Mouse (Mus musculus) hindbrain, embryonic 11.5 days (tissue): ENCODE measurements around the gene Rprd2. TPM values are rescaled to one million over a fixed set of nuclear protein-coding genes. Genes with fewer than 3 reads are reported as not detected.
"Not testable (repeated sequence)": the region's sequence is repeated elsewhere in the genome, so short reads cannot be mapped to it uniquely, and the experiment has no call there.

Source experiments
- ATAC-seq: fragments of 200-750 bp; cut with Nextera tagmentation; 2 replicates; pipeline ENCODE4 v1.8.0; 2017; ENCODE audit warnings: mild to moderate bottlenecking, moderate TSS enrichment, moderate library complexity; ENCODE audit not compliant: low FRiP score
- DNase-seq: peaks from one replicate; pipeline ENCODE4 v3.0.0-alpha.2; 2015; ENCODE audit warnings: low spot score
- H3K27ac ChIP-seq: fragments of 300-500 bp; sonication (generic); 2 replicates; pipeline ENCODE4 v1.5.1; 2014; ENCODE audit warnings: mild to moderate bottlenecking, low read depth, low read length
- H3K27me3 ChIP-seq: fragments of 300-500 bp; sonication (generic); 2 replicates; pipeline ENCODE4 v1.6.1; 2014; ENCODE audit warnings: mild to moderate bottlenecking, low read length, moderate library complexity, mixed read lengths; ENCODE audit not compliant: control insufficient read depth, insufficient read depth
- H3K36me3 ChIP-seq: fragments of 300-500 bp; sonication (generic); 2 replicates; pipeline ENCODE4 v1.6.1; 2014; ENCODE audit warnings: mild to moderate bottlenecking, low read length, moderate library complexity, mixed read lengths; ENCODE audit not compliant: control insufficient read depth, insufficient read depth
- H3K4me1 ChIP-seq: fragments of 300-500 bp; sonication (generic); replicated peaks from 2 replicates; pipeline ENCODE4 v1.6.1; 2014; ENCODE audit warnings: low read length, mixed read lengths; ENCODE audit not compliant: control insufficient read depth, insufficient read depth
- H3K4me2 ChIP-seq: fragments of 300-500 bp; sonication (generic); replicated peaks from 2 replicates; pipeline ENCODE4 v1.6.1; 2014; ENCODE audit warnings: mild to moderate bottlenecking, low read depth, low read length
- H3K4me3 ChIP-seq: fragments of 300-500 bp; sonication (generic); 2 replicates; pipeline ENCODE4 v1.5.1; 2014; ENCODE audit warnings: low read depth, low read length
- H3K9ac ChIP-seq: fragments of 300-500 bp; sonication (generic); 2 replicates; pipeline ENCODE4 v1.6.1; 2014; ENCODE audit warnings: low read depth, low read length
- H3K9me3 ChIP-seq: fragments of 300-500 bp; sonication (generic); 2 replicates; pipeline ENCODE4 v1.6.1; 2016; ENCODE audit warnings: low read length; ENCODE audit not compliant: control insufficient read depth
- WGBS: fragments of 180-500 bp; shearing (Covaris S2); extraction: QIAGEN DNeasy Blood & Tissue Kit; methylation state at CpG from one replicate; pipeline ENCODE4 v1.1.7; 2014; 5-methylcytosine and 5-hydroxymethylcytosine counted together
- polyA plus RNA-seq: library from polyadenylated mRNA; unstranded; fragments of >200 nt; fragmentation: Nextera tagmentation; extraction: Ambion mirVana; gene quantifications from 2 replicates; pipeline ENCODE4 v1.2.1, GENCODE M21; 2014

The Rprd2 gene
- polyA plus RNA-seq, 1 experiment from 2014 or later, result 27.4 TPM

DNA sequence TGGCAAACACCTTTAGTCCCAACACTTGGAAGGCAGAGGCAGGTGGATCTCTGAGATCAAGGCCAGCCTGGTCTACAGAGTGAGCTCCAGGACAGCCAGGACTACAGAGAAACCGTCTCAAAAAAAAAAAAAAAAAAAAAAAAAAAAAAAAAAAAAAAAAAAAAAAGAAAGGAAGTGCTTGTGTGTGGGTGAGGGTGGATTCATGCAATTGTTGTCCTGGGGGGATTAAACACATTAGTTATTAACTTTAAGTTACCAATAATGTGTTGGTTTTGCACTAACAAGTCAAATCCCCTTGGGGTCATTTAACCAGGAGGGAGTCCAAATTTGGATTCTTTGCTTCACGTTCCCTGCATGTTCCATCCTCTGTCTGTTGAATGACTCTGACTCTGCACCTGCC lies 7.6 kb upstream of the Rprd2 start:
- ATAC-seq, result no peak
- no peak overlapping the region for H3K27ac ChIP-seq
- H3K9ac ChIP-seq, result no peak overlapping the region
- peaks cover 5% of the 10 kb centered on the region for H3K36me3 ChIP-seq
- no peaks in the 10 kb centered on the region for H3K27me3 ChIP-seq
- 81% methylated on average over 2 of the region's 2 CpGs for WGBS
- H3K4me2 ChIP-seq, result no peak overlapping the region
- H3K9me3 ChIP-seq, result no peaks in the 10 kb centered on the region
- H3K4me1 ChIP-seq, result no peaks in the 10 kb centered on the region
- no peak for DNase-seq
- no peak overlapping the region for H3K4me3 ChIP-seq

DNA sequence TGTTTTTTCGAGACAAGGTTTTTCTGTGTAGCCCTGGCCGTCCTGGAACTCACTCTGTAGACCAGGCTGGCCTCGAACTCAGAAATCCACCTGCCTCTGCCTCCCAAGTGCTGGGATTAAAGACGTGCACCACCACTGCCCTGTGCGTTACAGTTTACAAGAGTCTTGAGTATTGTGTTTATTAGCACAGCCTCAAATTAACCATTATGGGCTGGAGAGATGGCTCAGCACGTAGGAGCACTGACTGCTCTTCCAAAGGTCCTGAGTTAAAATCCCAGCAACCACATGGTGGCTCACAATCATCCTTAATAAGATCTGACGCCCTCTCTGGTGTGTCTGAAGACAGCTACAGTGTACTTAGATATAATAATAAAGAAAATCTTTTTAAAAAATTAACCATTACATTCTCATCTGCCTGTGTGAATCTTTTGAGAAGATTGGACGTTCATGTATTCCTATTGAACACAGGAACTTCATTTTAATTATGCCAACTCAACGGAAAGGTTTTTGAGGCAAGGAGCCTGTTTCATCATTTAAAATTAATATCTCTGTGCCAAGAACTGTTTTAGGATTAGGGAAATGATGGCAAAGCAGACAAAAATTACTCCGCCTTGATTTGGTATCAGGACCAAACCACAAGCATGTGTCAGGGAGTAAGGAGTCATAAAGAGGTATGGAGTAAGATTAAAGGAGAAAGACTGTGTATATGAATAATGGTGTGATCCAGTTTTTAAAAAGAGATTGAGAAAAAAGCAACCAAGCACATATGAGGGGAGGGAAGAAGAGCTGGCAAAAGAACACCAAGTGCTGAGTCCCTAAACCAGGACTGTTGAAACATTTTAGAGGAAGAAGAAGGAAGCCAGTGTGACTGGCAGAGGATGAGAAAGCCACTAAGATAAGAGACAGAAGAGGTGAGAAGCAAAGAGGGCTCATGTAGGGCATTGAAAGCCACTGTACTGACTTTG lies 1.7 kb upstream of the Rprd2 start:
- peak overlapping the region; percentile 90 for H3K27ac ChIP-seq
- no peaks in the 10 kb centered on the region for H3K9me3 ChIP-seq
- H3K4me2 ChIP-seq, result peak overlapping the region; percentile 25
- ATAC-seq (no peak; the same call in 1 of the 2 replicates), DNase-seq (no peak)
- H3K4me3 ChIP-seq, result peak overlapping the region; percentile 75
- 0 out of 2 replicates have a peak, but pooled peaks cover 3% of the 10 kb centered on the region for H3K4me1 ChIP-seq
- 48% methylated on average over 10 of the region's 10 CpGs for WGBS
- H3K9ac ChIP-seq, result peak overlapping the region; percentile 60
- H3K36me3 ChIP-seq, result no peaks in the 10 kb centered on the region
- H3K27me3 ChIP-seq, result no peaks in the 10 kb centered on the region

DNA sequence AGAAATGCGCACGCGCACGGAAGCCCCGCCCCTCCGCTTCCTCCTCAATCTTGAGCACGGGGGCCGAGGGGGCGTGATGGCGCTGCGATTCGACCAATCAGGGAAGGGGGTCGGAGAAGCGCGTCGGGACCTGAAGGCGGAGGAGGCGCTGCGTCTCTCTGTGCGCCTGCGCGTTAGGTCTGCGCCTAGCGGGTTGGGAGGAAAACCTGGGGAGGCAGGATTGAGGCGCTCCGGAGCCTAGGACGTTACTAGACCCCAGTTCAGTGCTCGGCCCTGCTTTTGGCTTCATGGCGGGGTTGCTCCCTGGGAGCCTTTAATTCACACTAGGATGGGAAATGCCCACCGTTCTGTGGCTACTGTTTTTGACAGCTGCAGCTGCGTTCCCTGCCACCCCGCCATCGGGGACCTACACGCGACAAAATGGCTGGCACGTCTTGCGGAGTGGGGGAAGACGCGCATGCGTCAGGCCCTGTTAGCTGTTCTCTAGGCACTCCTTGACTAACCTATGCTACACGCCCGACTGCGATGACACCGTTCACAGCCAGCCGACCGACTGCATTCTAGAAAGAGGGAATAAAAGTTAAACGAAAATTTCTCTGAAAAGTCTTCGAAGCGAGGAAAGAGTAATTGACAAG lies 805 bp upstream of the Rprd2 start:
- Histone ChIP-seq H3K36me3 (no peaks in the 10 kb centered on the region), H3K4me2 (peak overlapping the region; percentile 25), H3K9me3 (no peaks in the 10 kb centered on the region), H3K27ac (peak overlapping the region; percentile 100), H3K27me3 (no peaks in the 10 kb centered on the region), H3K9ac (peak overlapping the region; percentile 60), H3K4me3 (peak overlapping the region; percentile 75), H3K4me1 (0 out of 2 replicates have a peak, but pooled peaks cover 3% of the 10 kb centered on the region)
- ATAC-seq, result peak; percentile 97
- peak; percentile 100 for DNase-seq
- WGBS, result under 1% methylated on average over 49 of the region's 49 CpGs

DNA sequence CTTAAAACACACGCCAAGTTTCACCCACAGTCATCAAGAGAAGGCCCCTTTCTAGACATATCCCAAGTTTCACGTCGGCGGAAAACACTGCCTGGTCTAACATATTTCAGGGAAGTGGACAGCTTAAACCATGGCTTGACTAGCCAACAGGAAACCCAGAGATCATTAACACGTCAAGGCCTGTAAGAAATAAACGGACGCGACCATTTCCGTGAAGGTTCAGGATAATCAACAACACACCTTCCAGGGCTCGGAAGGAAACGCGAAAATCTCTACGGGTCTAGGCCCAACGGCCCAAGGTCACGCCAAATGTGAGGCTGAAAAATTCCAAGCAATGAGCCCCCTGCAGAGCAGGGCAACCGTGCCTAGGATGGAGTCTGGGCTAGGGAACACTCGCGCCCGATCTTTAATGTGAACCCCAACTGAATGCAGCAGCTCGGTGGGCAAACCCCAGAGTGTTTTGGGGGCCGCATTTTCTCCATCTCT lies 594 bp downstream of the Rprd2 start:
- H3K9me3 ChIP-seq, result no peaks in the 10 kb centered on the region
- no peaks in the 10 kb centered on the region for H3K36me3 ChIP-seq
- 0 out of 2 replicates have a peak, but pooled peaks cover 3% of the 10 kb centered on the region for H3K4me1 ChIP-seq
- DNase-seq (peak; percentile 72), ATAC-seq (peak; percentile 23)
- peak overlapping the region; percentile 75 for H3K4me3 ChIP-seq
- no peaks in the 10 kb centered on the region for H3K27me3 ChIP-seq
- WGBS, result under 1% methylated on average over 21 of the region's 21 CpGs
- H3K4me2 ChIP-seq, result peak overlapping the region; percentile 71
- H3K9ac ChIP-seq, result peak overlapping the region; percentile 99
- peak overlapping the region; percentile 100 for H3K27ac ChIP-seq

DNA sequence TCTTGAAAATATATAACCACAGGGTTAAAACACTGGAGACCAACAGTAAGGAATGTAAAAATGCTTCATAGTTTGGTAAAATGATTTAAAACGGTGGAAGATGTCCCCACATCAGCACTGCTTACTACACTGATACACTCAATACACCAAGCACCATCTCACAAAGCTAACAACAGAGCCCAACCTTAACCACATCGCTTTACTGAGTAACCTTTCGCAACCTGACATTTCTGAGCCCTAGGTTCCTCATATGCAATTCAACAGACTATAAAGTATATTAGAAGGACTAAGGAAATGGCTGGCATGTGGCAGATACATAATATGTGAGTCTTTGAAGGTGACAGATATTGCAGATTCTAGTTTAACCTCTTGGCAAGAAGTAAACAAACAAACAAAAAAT lies 2.0 kb downstream of the Rprd2 start:
- ATAC-seq (no peak), DNase-seq (no peak)
- WGBS, result 93% methylated on average over 3 of the region's 3 CpGs
- no peaks in the 10 kb centered on the region for H3K36me3 ChIP-seq
- peak overlapping the region; percentile 17; the same call in 1 of the 2 replicates for H3K4me3 ChIP-seq
- no peak overlapping the region for H3K9ac ChIP-seq
- no peak overlapping the region for H3K27ac ChIP-seq
- no peaks in the 10 kb centered on the region for H3K9me3 ChIP-seq
- 0 out of 2 replicates have a peak, but pooled peaks cover 3% of the 10 kb centered on the region for H3K4me1 ChIP-seq
- no peaks in the 10 kb centered on the region for H3K27me3 ChIP-seq
- H3K4me2 ChIP-seq, result no peak overlapping the region

- Histone ChIP-seq H3K27ac (no peak overlapping the region), H3K36me3 (no peaks in the 10 kb centered on the region), H3K9me3 (no peaks in the 10 kb centered on the region), H3K4me1 (no peaks in the 10 kb centered on the region), H3K4me2 (no peak overlapping the region), H3K9ac (no peak overlapping the region), H3K4me3 (no peak overlapping the region), H3K27me3 (no peaks in the 10 kb centered on the region)
- no peak for DNase-seq
- ATAC-seq, result no peak
- WGBS, result 80% methylated on average over 2 of the region's 2 CpGs
Measured at GRCm38 (mm10) chr3:95808384-95808783, 10.3 kb downstream of the Rprd2 start.

DNA sequence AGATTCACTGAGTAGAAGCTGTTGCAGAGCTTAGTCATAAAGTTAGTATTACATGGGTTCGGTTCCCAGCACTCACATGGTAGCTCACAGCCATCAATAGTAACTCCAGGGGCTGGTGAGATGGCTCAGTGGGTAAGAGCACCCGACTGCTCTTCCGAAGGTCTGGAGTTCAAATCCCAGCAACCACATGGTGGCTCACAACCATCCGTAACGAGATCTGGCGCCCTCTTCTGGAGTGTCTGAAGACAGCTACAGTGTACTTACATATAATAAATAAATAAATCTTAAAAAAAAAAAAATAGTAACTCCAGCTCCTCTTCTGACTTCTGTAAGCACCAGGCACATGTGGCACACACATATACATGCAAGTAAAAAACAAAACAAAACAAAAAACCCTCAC lies 11.0 kb downstream of the Rprd2 start:
- H3K4me2 ChIP-seq, H3K36me3 ChIP-seq, H3K27me3 ChIP-seq, DNase-seq, H3K4me1 ChIP-seq, ATAC-seq, H3K27ac ChIP-seq, H3K4me3 ChIP-seq, H3K9ac ChIP-seq, H3K9me3 ChIP-seq: not testable (repeated sequence)
- WGBS, result 97% methylated on average over 3 of the region's 6 CpGs

DNA sequence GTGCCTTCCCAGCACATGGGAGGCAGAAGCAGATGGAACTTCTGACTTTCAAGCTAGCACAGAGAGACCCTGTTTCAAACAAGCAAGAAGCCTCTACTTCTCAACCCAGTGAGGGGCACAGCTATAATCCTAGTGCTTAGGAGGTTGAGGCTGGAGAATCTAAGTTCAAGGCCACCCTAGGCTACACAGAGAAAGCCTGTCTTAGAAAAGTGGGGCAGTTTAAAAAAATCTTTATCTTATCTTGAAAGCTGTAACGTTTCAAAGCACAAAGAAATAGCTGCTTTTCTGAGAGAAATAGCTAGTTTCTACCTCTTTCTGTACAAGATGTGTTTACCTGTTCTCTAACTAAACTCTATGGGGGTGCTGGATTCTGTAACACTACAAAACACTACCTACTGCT lies 12.0 kb downstream of the Rprd2 start:
- ATAC-seq, result no peak
- no peaks in the 10 kb centered on the region for H3K36me3 ChIP-seq

More for the DNA sequence above, 12.0 kb downstream of the Rprd2 start:
- DNase-seq, result no peak
- H3K9ac ChIP-seq, result no peak overlapping the region
- H3K27ac ChIP-seq, result no peak overlapping the region
- 94% methylated on average over 1 of the region's 1 CpGs for WGBS
- no peaks in the 10 kb centered on the region for H3K4me1 ChIP-seq
- no peaks in the 10 kb centered on the region for H3K9me3 ChIP-seq
- no peak overlapping the region for H3K4me3 ChIP-seq
- no peak overlapping the region for H3K4me2 ChIP-seq
- no peaks in the 10 kb centered on the region for H3K27me3 ChIP-seq
